Mouse (Mus musculus): ENCODE results near the gene Klrg2. TPM values are rescaled to one million over a fixed set of nuclear protein-coding genes. Genes with fewer than 3 reads are reported as not detected.
A peak's percentile ranks its signal among the peaks of the same experiment; 100 is the strongest.
"Not testable (repeated sequence)": the region's sequence is repeated elsewhere in the genome, so short reads cannot be mapped to it uniquely, and the experiment has no call there.

The Klrg2 gene
- polyA plus RNA-seq (2012; rRNA removed), result 0.18 and 0.36 TPM in 2 replicates

DNA sequence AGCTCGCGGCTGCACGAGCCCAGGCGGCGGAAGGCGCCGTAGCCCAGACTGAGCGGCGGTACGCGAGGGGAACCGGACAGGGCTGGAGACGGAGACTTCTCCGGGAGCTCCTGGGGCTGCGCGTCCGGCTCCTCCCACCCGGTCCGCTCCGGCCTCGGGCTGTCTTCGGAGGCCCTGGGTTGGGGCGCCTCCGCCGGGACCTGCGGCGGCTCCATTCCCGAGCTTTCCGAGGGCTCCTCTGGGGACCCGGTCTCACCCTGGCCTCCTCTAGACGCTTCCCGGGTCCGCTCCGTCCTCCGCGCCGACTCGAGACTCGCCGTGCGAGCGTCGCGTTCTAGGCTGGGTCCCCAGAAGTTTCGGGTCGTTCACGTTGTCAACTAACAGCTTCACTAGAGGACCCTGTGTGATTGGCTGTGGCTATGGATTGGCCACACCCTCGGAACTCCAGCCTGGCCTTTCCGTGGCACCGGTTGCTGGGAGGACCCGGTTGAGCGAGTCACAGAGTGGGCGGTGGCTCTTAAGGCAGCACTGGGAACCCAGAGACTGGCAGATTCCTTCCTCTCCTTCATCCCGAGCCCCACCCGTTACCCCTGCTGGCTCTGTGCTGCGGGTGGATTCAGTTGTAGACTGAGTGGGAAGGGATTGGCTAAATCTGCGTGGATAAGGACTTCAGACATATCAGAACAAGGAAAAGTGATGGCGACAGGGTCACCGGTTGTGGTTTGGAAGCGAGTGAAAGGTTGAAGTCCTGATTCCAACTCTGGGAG, at the start of gene Klrg2:
Klrg2 (minus strand) TSS at position 391 of the 767 bp plus-strand sequence.
- DNase-seq (ENCODE audit: low read depth), result peak; percentile 53
- TF ChIP-seq CTCF (IDR thresholded peaks at IDR 0.05; ENCODE audit: borderline replicate concordance, extremely low read depth, insufficient read depth, insufficient read length) (no peak), POLR2A (IDR thresholded peaks at IDR 0.05; ENCODE audit: borderline replicate concordance, extremely low read depth, insufficient read depth, insufficient read length, poor library complexity, severe bottlenecking) (no peak)

DNA sequence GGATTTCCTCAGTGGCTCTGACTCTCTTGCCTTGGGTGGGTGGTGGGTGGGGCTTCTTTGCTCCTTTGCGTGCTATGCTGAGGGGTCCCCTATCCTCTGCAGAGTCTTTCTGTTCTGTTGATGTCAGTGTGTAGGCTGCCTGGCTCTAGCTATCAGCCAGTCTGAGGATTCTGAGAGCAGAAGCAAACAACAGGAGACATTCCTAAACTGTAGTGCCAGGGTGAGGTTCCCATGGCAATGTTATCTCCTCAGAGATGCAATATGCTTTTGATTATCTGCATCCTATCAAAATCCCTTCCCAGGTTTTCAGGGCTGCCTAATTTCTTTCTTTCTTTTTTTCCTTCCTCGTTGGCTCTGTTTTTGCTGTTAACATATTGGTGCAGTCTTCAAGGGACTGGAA, 45.5 kb upstream of the Klrg2 start:
- DNase-seq (ENCODE audit: low read depth), result no peak
- TF ChIP-seq POLR2A (IDR thresholded peaks at IDR 0.05; ENCODE audit: borderline replicate concordance, extremely low read depth, insufficient read depth, insufficient read length, poor library complexity, severe bottlenecking), result no peak
- TF ChIP-seq CTCF (IDR thresholded peaks at IDR 0.05; ENCODE audit: borderline replicate concordance, extremely low read depth, insufficient read depth, insufficient read length), result no peak

DNA sequence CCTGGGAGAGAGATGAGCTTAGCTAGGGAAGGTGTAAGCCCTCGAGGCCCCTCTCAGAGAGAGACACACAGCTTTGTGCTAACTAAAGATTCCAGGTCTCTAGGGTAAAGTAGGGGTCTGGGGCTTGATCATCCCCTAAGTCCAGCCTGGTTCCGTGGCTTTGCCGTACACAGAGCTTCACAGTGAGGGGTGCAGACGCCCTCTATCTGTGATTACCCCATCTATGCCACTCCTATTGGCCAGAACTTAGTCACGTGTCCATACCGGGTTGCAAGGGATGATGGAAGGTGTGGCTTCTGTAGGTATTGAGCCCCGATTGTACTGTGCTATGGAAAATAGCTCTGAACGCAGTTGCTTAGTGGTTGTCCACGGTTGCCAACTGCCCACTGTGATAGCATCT, 40.6 kb upstream of the Klrg2 start:
- DNase-seq (ENCODE audit: low read depth), result no peak
- TF ChIP-seq POLR2A (IDR thresholded peaks at IDR 0.05; ENCODE audit: borderline replicate concordance, extremely low read depth, insufficient read depth, insufficient read length, poor library complexity, severe bottlenecking) (no peak), CTCF (IDR thresholded peaks at IDR 0.05; ENCODE audit: borderline replicate concordance, extremely low read depth, insufficient read depth, insufficient read length) (no peak)

DNA sequence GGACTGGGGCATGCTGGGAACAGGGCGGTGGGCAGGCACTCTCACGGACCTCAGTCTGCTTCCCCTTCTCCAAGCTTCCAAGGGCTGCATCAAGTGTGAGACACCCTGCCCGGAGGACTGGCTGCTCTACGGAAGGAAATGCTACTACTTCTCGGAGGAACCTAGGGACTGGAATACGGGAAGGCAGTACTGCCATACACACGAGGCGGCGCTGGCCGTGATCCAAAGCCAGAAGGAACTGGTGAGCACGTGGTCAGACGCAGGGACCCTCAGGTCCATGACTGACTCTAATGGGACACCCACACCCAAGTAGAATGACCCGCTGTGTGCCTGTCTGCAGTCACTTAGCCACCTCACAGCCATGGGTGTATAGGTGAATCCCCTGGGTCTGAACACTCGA, 39.7 kb upstream of the Klrg2 start:
- DNase-seq (ENCODE audit: low read depth), result no peak
- TF ChIP-seq CTCF (IDR thresholded peaks at IDR 0.05; ENCODE audit: borderline replicate concordance, extremely low read depth, insufficient read depth, insufficient read length) (no peak), POLR2A (IDR thresholded peaks at IDR 0.05; ENCODE audit: borderline replicate concordance, extremely low read depth, insufficient read depth, insufficient read length, poor library complexity, severe bottlenecking) (no peak)

DNA sequence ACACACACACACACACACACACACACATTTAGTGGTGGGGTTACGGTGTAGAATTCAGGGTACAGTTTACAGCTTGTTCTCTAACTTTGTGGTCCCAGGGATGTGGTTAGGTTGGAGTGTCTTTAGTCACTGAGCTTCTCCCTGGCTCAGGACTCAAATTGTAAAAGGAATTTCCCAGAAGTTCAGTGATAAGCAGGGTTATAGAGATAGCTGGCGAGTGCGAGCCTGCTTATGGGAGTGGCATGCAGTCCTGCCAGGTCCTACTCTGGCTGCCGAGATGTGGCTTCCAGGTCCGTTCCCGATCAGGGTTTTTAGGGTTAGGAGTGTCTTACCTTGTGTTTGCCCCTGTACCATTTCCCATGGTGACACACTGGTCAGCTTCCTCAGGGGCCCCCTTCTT, 39.2 kb upstream of the Klrg2 start:
- DNase-seq (ENCODE audit: low read depth), result no peak
- TF ChIP-seq CTCF (IDR thresholded peaks at IDR 0.05; ENCODE audit: borderline replicate concordance, extremely low read depth, insufficient read depth, insufficient read length), result no peak
- TF ChIP-seq POLR2A (IDR thresholded peaks at IDR 0.05; ENCODE audit: borderline replicate concordance, extremely low read depth, insufficient read depth, insufficient read length, poor library complexity, severe bottlenecking), result no peak

DNA sequence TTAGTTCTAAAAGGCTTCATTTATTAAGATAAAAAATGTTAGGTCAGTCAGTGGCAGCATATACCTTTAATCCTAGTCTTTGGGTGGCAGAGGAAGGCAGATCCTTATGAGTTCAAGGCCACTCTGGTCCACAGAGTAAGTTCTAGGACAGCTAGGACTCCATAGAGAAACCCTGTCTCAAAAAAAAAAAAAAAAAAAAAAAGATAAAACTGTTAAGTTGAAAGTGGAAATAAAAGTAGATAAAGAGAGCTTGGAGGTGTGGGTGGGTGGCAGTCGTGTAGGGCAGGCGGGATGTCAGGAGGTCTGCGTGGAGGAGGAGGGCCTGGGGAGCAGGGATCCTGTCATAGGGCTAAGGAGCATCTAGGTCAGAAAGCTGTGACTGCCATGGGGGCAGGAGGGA, 35.0 kb upstream of the Klrg2 start:
- DNase-seq (ENCODE audit: low read depth), result no peak
- TF ChIP-seq CTCF (IDR thresholded peaks at IDR 0.05; ENCODE audit: borderline replicate concordance, extremely low read depth, insufficient read depth, insufficient read length), result no peak
- TF ChIP-seq POLR2A (IDR thresholded peaks at IDR 0.05; ENCODE audit: borderline replicate concordance, extremely low read depth, insufficient read depth, insufficient read length, poor library complexity, severe bottlenecking), result no peak

DNA sequence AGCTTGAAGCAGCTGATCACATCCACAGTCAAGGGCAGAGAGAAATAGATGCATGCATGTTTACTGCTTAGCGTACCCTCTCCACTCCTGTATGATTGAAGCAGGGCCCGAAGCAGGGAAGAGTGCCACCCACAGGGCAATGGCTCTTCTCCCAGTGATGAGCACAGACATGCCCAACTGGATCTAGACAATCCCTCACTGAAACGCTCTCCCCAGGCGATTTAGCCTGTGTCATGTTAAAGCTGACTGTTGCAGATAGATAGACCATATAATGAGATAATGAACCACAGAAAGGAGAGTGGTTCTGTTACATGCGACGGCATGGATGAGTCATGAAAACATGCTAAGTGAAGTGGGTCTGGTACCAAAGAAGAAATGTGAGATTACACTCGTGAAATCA, 34.2 kb upstream of the Klrg2 start:
- DNase-seq (ENCODE audit: low read depth), result no peak
- TF ChIP-seq POLR2A (IDR thresholded peaks at IDR 0.05; ENCODE audit: borderline replicate concordance, extremely low read depth, insufficient read depth, insufficient read length, poor library complexity, severe bottlenecking) (no peak), CTCF (IDR thresholded peaks at IDR 0.05; ENCODE audit: borderline replicate concordance, extremely low read depth, insufficient read depth, insufficient read length) (no peak)

DNA sequence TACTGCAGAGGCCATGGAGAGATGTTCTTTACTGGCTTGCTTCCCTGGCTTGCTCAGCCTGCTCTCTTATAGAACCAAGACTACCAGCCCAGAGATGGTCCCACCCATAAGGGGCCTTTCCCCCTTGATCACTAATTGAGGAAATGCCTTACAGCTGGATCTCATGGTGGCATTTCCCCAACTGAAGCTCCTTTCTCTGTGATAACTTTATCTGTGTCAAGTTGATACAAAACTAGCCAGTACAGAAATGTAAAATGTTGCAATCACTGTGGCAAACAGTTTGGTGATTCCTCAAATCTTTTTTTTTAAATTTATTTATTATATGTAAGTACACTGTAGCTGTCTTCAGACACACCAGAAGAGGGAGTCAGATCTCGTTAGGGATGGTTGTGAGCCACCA, 33.4 kb upstream of the Klrg2 start:
- DNase-seq (ENCODE audit: low read depth), result not testable (repeated sequence)

DNA sequence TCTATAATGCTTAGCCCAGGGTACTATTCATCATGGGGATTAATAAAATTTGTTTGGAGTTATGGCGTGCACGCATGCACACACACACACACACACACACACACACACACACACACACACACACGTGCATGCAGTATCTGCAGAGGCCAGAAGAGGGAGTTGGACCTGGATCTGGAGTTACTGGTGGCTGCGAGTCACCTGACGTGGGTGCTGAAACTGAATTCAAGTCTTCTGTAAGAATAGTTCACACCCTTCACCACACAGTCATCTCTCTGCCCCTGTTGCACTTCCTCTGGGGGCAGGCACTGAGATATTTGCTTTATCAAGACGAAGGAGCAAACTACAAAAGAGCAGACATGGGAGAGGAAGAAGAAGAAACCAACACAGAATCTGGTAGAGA, 32.5 kb upstream of the Klrg2 start:
- DNase-seq (ENCODE audit: low read depth), result no peak
- peak; percentile 4; the same call in 1 of the 2 replicates for TF ChIP-seq CTCF (IDR thresholded peaks at IDR 0.05; ENCODE audit: borderline replicate concordance, extremely low read depth, insufficient read depth, insufficient read length)
- no peak for TF ChIP-seq POLR2A (IDR thresholded peaks at IDR 0.05; ENCODE audit: borderline replicate concordance, extremely low read depth, insufficient read depth, insufficient read length, poor library complexity, severe bottlenecking)

DNA sequence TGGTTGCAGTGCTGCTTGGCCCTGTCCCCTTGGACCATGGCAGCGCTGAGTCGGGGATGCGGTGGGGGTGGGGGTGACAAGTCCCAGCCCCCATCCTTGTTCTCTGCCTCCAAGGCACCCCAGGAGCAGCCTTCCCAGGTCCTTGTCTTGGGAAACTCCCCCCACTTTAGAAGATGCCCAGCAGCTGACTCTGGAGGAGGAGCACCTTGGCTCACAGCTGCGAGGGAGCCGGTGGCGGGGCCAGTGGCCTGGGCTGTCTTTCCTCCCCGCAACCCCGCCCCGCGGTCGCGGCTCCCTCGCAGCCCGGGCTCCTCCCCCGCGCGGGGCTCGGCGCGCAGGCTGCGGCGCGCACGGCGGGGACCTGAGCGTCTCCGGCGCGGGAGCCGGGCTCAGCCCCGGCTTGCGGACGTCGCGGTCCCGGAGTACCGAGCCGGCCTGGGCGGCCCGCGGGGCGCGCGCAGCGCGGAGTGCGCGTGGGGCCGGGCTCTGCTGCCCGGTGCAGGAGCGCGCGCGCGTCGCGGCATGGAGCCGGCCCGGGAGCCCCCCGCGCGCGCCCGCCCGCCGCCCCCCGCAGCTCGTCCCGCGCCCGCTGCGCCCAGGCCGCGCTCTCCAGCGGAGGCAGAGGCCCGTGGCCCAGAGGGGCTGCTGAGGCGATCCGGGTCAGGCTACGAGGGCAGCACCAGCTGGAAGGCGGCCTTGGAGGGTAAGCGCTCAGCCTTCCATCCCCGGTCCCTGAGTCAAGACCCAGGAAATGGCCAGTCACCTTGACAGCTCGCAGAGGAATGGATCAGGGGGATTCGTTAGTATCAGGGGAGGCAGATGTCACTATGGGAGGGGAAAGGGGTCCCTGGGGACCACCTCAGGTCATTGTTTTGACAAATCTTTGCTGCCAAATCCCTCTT, 25.9 kb upstream of the Klrg2 start, which contains the start of gene Clec2l:
Clec2l (plus strand) TSS at position 356 of the 902 bp plus-strand sequence.
- peak; percentile 57 for DNase-seq (ENCODE audit: low read depth)
- peak; percentile 48 for TF ChIP-seq POLR2A (IDR thresholded peaks at IDR 0.05; ENCODE audit: borderline replicate concordance, extremely low read depth, insufficient read depth, insufficient read length, poor library complexity, severe bottlenecking)
- no peak for TF ChIP-seq CTCF (IDR thresholded peaks at IDR 0.05; ENCODE audit: borderline replicate concordance, extremely low read depth, insufficient read depth, insufficient read length)

DNA sequence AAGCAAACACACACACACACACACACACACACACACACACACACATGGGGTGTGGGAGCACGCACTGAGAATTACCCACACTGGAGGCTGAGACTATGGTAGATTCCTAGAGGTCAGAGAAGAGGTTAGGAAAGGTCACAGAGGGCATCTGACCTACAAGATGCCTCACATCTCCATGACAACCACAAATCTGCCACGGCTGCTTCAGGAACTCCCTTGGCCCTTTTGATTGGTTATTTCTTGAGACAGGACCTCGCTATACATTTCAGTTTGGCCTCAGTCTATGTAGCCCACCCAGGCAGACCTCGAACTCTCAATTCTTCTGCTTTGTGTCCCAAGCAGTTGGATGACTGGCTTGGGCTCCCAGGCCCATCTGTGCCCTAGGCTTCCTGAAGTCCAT, 24.6 kb upstream of the Klrg2 start:
- DNase-seq (ENCODE audit: low read depth), result no peak
- TF ChIP-seq POLR2A (IDR thresholded peaks at IDR 0.05; ENCODE audit: borderline replicate concordance, extremely low read depth, insufficient read depth, insufficient read length, poor library complexity, severe bottlenecking) (no peak), CTCF (IDR thresholded peaks at IDR 0.05; ENCODE audit: borderline replicate concordance, extremely low read depth, insufficient read depth, insufficient read length) (no peak)

Data from brain, embryonic 14.5 days (tissue).